Mouse (Mus musculus): ENCODE measurements around the gene Znhit2. TPM values are rescaled to one million over a fixed set of nuclear protein-coding genes. Genes with fewer than 3 reads are reported as not detected.

Gene Znhit2
- polyA plus RNA-seq, 1 experiment, result 69.6 TPM

DNA sequence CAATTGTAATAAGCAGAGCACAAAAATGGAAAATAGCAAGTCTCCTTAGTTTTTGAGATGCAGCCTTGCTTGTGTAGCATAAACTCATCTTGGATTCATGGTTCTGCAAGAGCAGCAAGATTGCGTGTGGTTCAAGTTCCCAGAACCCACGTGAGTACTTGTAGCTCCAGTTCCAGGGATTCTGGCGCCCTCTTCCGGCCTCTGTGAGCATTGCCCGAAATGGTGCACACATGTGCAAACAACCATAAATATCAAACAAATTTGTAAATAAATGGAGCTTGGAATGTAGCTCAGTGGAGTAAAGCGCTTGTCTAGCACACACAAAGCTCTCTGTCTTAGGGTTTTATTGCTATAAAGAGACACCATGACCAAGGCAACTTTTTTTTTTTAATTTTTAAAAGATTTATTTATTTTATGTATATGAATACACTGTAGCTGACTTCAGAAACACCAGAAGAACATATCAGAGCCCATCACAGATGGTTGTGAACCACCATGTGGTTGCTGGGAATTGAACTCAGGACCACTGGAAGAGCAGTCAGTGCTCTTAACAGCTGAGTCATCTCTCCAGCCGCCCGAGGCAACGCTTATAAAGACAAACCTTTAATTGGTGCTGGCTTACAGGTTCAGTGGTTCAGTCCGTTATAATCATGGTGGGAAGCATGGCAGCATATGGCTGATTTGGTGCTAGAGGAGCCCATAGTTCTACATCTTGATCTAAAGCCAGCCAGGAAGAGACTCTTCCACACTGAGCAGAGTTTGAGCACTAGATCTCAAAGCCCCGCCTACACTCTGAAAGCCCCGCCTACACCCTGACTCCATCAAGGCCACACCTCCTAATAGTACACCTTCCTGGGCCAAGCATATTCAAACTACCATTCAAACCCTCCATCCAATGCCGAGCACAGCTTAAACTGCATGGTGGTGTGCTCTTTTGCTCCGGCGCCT, 42.6 kb upstream of the Znhit2 start:
- Histone ChIP-seq H3K27me3 (ENCODE audit: control insufficient read depth, insufficient read depth, low read length) (no peaks in the 10 kb centered on the region), H3K27ac (ENCODE audit: control insufficient read depth, insufficient read depth, low read length) (no peak overlapping the region), H3K36me3 (ENCODE audit: control insufficient read depth, insufficient read depth, low read length) (no peaks in the 10 kb centered on the region), H3K4me3 (ENCODE audit: control insufficient read depth, insufficient read depth, low read length) (no peak overlapping the region), H3K4me1 (replicated peaks; ENCODE audit: control insufficient read depth, insufficient read depth, low read length) (peaks cover 25% of the 10 kb centered on the region)
- TF ChIP-seq CTCF (IDR thresholded peaks at IDR 0.05; ENCODE audit: borderline replicate concordance, control insufficient read depth, extremely low read depth, insufficient read depth, low read length, poor library complexity), result peak; percentile 78; the same call in 1 of the 2 replicates
- no peak for TF ChIP-seq POLR2A (IDR thresholded peaks at IDR 0.05; ENCODE audit: control insufficient read depth, extremely low read depth, insufficient read depth, low read length, poor library complexity)
- peak; percentile 86 for DNase-seq
- 28% methylated on average over 15 of the region's 15 CpGs for WGBS

DNA sequence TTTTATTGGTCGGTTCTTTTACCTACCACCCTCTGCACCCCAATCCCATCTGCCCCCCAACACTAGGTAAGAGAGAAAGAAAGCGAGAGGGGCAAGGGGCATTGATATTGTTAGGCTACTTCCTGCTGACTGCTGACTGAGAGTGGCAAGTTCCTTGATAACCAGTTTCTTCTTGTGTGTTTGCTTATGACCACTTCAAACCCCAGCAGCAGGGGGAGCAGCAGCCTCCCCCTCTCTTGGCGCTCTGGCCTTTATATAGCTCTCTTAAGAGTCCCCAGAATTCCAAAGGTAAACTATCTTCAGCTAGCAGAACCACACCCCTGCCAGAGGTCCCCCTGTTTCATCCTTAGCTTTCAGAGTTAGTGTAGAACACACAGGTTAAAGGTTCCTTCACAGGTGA, 40.7 kb upstream of the Znhit2 start:
- no peak for TF ChIP-seq CTCF (IDR thresholded peaks at IDR 0.05; ENCODE audit: borderline replicate concordance, control insufficient read depth, extremely low read depth, insufficient read depth, low read length, poor library complexity)
- TF ChIP-seq POLR2A (IDR thresholded peaks at IDR 0.05; ENCODE audit: control insufficient read depth, extremely low read depth, insufficient read depth, low read length, poor library complexity), result no peak
- DNase-seq, result no peak

DNA sequence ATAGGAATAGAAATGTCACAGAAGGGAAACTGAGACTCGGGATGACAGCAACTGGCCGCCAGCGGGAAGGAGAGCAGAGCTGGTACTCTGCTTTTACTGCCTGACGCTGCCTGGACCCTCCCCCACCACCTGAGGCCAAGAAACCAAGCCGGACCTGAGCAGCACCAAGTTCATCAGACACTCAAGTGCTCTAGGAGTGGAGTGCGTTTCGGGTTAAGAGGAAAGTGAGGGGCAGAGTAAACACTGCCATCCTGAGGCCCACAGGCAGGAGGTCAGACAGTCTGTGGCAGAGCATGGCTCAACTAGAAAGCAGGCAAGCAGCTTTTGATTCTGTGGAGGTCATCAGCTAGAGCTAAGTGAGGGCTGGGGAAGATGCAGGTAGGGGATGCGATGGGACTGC, 37.9 kb upstream of the Znhit2 start:
- WGBS, result 95% methylated on average over 8 of the region's 8 CpGs
- no peak overlapping the region for H3K27ac ChIP-seq (ENCODE audit: control insufficient read depth, insufficient read depth, low read length)
- H3K36me3 ChIP-seq (ENCODE audit: control insufficient read depth, insufficient read depth, low read length), result no peaks in the 10 kb centered on the region
- no peak overlapping the region for H3K4me3 ChIP-seq (ENCODE audit: control insufficient read depth, insufficient read depth, low read length)
- no peaks in the 10 kb centered on the region for H3K27me3 ChIP-seq (ENCODE audit: control insufficient read depth, insufficient read depth, low read length)
- no peak for DNase-seq
- no peaks in the 10 kb centered on the region for H3K4me1 ChIP-seq (replicated peaks; ENCODE audit: control insufficient read depth, insufficient read depth, low read length)
- TF ChIP-seq CTCF (IDR thresholded peaks at IDR 0.05; ENCODE audit: borderline replicate concordance, control insufficient read depth, extremely low read depth, insufficient read depth, low read length, poor library complexity) (no peak), POLR2A (IDR thresholded peaks at IDR 0.05; ENCODE audit: control insufficient read depth, extremely low read depth, insufficient read depth, low read length, poor library complexity) (no peak)

More for the DNA sequence above, 40.7 kb upstream of the Znhit2 start:
- Histone ChIP-seq H3K27ac (ENCODE audit: control insufficient read depth, insufficient read depth, low read length) (no peak overlapping the region), H3K4me1 (replicated peaks; ENCODE audit: control insufficient read depth, insufficient read depth, low read length) (peaks cover 11% of the 10 kb centered on the region), H3K4me3 (ENCODE audit: control insufficient read depth, insufficient read depth, low read length) (no peak overlapping the region), H3K36me3 (ENCODE audit: control insufficient read depth, insufficient read depth, low read length) (no peaks in the 10 kb centered on the region), H3K27me3 (ENCODE audit: control insufficient read depth, insufficient read depth, low read length) (no peaks in the 10 kb centered on the region)
- 51% methylated on average over 3 of the region's 3 CpGs for WGBS

DNA sequence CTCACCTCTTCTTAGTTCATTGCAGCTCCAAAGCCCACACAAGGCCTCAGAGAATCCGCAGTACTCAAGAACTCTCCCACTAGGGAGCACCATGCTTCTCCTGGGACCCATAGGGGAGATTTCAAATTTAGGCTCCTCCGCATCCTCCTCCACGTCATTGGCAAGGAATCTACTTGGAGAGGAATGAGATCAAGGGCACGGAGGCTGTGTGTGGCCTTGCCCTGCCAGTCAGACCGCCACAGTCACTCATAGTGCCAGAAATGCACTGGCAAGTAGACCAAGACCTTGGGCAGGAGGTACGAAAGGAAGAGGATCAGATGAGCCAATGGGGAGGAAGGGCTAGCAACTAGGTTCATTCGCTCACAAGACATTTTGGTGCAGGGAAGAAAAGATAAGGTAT, 37.1 kb upstream of the Znhit2 start:
- Histone ChIP-seq H3K36me3 (ENCODE audit: control insufficient read depth, insufficient read depth, low read length) (no peaks in the 10 kb centered on the region), H3K27ac (ENCODE audit: control insufficient read depth, insufficient read depth, low read length) (no peak overlapping the region), H3K4me3 (ENCODE audit: control insufficient read depth, insufficient read depth, low read length) (no peak overlapping the region), H3K4me1 (replicated peaks; ENCODE audit: control insufficient read depth, insufficient read depth, low read length) (no peaks in the 10 kb centered on the region), H3K27me3 (ENCODE audit: control insufficient read depth, insufficient read depth, low read length) (no peaks in the 10 kb centered on the region)
- no peak for TF ChIP-seq POLR2A (IDR thresholded peaks at IDR 0.05; ENCODE audit: control insufficient read depth, extremely low read depth, insufficient read depth, low read length, poor library complexity)
- no peak for TF ChIP-seq CTCF (IDR thresholded peaks at IDR 0.05; ENCODE audit: borderline replicate concordance, control insufficient read depth, extremely low read depth, insufficient read depth, low read length, poor library complexity)
- DNase-seq, result no peak
- WGBS, result 93% methylated on average over 7 of the region's 7 CpGs

DNA sequence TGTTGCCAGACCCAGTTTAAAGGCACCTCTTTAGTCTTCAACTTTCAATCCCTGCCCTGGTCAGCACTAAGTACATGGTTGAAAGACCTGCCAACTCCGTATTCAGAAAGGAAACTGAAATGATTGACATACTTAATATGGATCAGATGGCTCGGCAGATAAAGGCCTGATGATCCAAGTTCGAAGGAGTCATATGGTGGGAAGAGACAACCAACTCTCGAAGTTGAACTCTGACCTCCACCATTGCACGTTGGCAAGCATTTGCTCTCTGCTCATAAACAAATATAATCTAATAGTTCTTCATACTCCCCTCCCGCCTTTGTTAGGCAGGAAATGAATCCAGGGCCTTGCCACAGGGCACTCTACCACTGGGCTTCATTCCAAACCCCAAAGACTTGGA, 32.0 kb upstream of the Znhit2 start:
- TF ChIP-seq CTCF (IDR thresholded peaks at IDR 0.05; ENCODE audit: borderline replicate concordance, control insufficient read depth, extremely low read depth, insufficient read depth, low read length, poor library complexity), result no peak
- no peak for TF ChIP-seq POLR2A (IDR thresholded peaks at IDR 0.05; ENCODE audit: control insufficient read depth, extremely low read depth, insufficient read depth, low read length, poor library complexity)
- DNase-seq, result no peak
- 92% methylated on average over 6 of the region's 6 CpGs for WGBS
- no peaks in the 10 kb centered on the region for H3K36me3 ChIP-seq (ENCODE audit: control insufficient read depth, insufficient read depth, low read length)
- no peak overlapping the region for H3K4me3 ChIP-seq (ENCODE audit: control insufficient read depth, insufficient read depth, low read length)
- H3K27ac ChIP-seq (ENCODE audit: control insufficient read depth, insufficient read depth, low read length), result no peak overlapping the region
- H3K27me3 ChIP-seq (ENCODE audit: control insufficient read depth, insufficient read depth, low read length), result no peaks in the 10 kb centered on the region
- H3K4me1 ChIP-seq (replicated peaks; ENCODE audit: control insufficient read depth, insufficient read depth, low read length), result no peaks in the 10 kb centered on the region

DNA sequence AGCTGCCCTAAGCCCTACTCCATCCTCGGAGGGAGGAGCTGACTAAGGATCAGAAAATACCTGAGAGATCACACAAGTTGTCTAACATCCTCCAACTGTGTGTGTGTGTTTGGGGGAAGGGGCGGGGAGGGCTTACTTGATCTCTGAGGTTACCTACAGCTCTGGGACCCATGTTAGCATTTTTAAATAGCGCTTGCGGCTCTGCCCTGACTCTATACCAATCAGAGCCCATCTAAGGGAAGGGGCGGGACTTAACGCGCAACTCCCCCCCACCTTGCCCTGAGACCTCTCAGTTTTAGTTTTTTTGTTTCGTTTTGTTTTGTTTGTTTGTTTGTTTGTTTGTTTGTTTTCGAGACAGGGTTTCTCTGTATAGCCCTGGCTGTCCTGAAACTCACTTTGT, 31.6 kb upstream of the Znhit2 start:
- H3K4me1 ChIP-seq (replicated peaks; ENCODE audit: control insufficient read depth, insufficient read depth, low read length), result no peaks in the 10 kb centered on the region
- no peaks in the 10 kb centered on the region for H3K36me3 ChIP-seq (ENCODE audit: control insufficient read depth, insufficient read depth, low read length)
- H3K27ac ChIP-seq (ENCODE audit: control insufficient read depth, insufficient read depth, low read length), result no peak overlapping the region
- TF ChIP-seq CTCF (IDR thresholded peaks at IDR 0.05; ENCODE audit: borderline replicate concordance, control insufficient read depth, extremely low read depth, insufficient read depth, low read length, poor library complexity) (no peak), POLR2A (IDR thresholded peaks at IDR 0.05; ENCODE audit: control insufficient read depth, extremely low read depth, insufficient read depth, low read length, poor library complexity) (no peak)
- no peak for DNase-seq
- no peaks in the 10 kb centered on the region for H3K27me3 ChIP-seq (ENCODE audit: control insufficient read depth, insufficient read depth, low read length)
- WGBS, result 90% methylated on average over 9 of the region's 9 CpGs
- no peak overlapping the region for H3K4me3 ChIP-seq (ENCODE audit: control insufficient read depth, insufficient read depth, low read length)
